Mouse (Mus musculus) lung, embryonic 16.5 days (tissue): ENCODE data around the gene Mmgt2. TPM values are rescaled to one million over a fixed set of nuclear protein-coding genes. Genes with fewer than 3 reads are reported as not detected.

Experiments used
- ATAC-seq: fragments of 200-750 bp; cut with Nextera tagmentation; 2 replicates; pipeline ENCODE4 v1.8.0; 2017; ENCODE audit warnings: low read depth, mild to moderate bottlenecking, moderate library complexity
- H3K27ac ChIP-seq: fragments of 300-500 bp; sonication (generic); 2 replicates; pipeline ENCODE4 v1.5.1; 2014; ENCODE audit warnings: mild to moderate bottlenecking, control low read depth, low read length
- H3K27me3 ChIP-seq: fragments of 300-500 bp; sonication (generic); 2 replicates; pipeline ENCODE4 v1.6.1; 2014; ENCODE audit warnings: low read depth, low read length, mixed read lengths; ENCODE audit not compliant: control insufficient read depth, insufficient read depth
- H3K36me3 ChIP-seq: fragments of 300-500 bp; sonication (generic); 2 replicates; pipeline ENCODE4 v1.6.1; 2014; ENCODE audit warnings: low read length; ENCODE audit not compliant: control insufficient read depth, insufficient read depth
- H3K4me1 ChIP-seq: fragments of 300-500 bp; sonication (generic); replicated peaks from 2 replicates; pipeline ENCODE4 v1.6.1; 2014; ENCODE audit warnings: low read length, mixed read lengths; ENCODE audit not compliant: control insufficient read depth, insufficient read depth
- H3K4me2 ChIP-seq: fragments of 300-500 bp; sonication (generic); 2 replicates; pipeline ENCODE4 v1.6.1; 2014; ENCODE audit warnings: low read depth, low read length, control low read depth
- H3K4me3 ChIP-seq: fragments of 300-500 bp; sonication (generic); 2 replicates; pipeline ENCODE4 v1.5.1; 2014; ENCODE audit warnings: mild to moderate bottlenecking, low read length, control low read depth
- H3K9ac ChIP-seq: fragments of 300-500 bp; sonication (generic); 2 replicates; pipeline ENCODE4 v1.6.1; 2014; ENCODE audit warnings: low read length, control low read depth
- H3K9me3 ChIP-seq: fragments of 300-500 bp; sonication (generic); 2 replicates; pipeline ENCODE4 v1.6.1; 2016; ENCODE audit warnings: low read length; ENCODE audit not compliant: control insufficient read depth
- WGBS: fragments of 180-500 bp; shearing (Covaris S2); extraction: QIAGEN DNeasy Blood & Tissue Kit; methylation state at CpG from one replicate; pipeline ENCODE4 v1.1.7; 2014; 5-methylcytosine and 5-hydroxymethylcytosine counted together
- polyA plus RNA-seq: library from polyadenylated mRNA; unstranded; fragments of >200 nt; fragmentation: Nextera tagmentation; extraction: Ambion mirVana; gene quantifications from 2 replicates; pipeline ENCODE4 v1.2.1, GENCODE M21; 2015

Gene Mmgt2
- polyA plus RNA-seq, 1 experiment from 2014 or later = 38.1 TPM

GRCm38 (mm10) chr11:62615456-62615855, 33.0 kb upstream of the Mmgt2 start:
- no peak overlapping the region for H3K4me2 ChIP-seq
- H3K27ac ChIP-seq = no peak overlapping the region
- no peaks in the 10 kb centered on the region for H3K9me3 ChIP-seq
- ATAC-seq = no peak
- no peak overlapping the region for H3K9ac ChIP-seq
- H3K4me3 ChIP-seq = no peak overlapping the region
- peaks cover 8% of the 10 kb centered on the region; the same call in 1 of the 2 replicates for H3K4me1 ChIP-seq
- WGBS = 89% methylated on average over 4 of the region's 4 CpGs
- H3K27me3 ChIP-seq = no peaks in the 10 kb centered on the region
- peaks cover 4% of the 10 kb centered on the region for H3K36me3 ChIP-seq

GRCm38 (mm10) chr11:62621079-62621478, 27.4 kb upstream of the Mmgt2 start:
- Histone ChIP-seq H3K36me3 (peaks cover 4% of the 10 kb centered on the region), H3K4me1 (peaks cover 15% of the 10 kb centered on the region), H3K4me3 (no peak overlapping the region), H3K27me3 (no peaks in the 10 kb centered on the region), H3K9ac (no peak overlapping the region), H3K9me3 (no peaks in the 10 kb centered on the region), H3K4me2 (no peak overlapping the region), H3K27ac (no peak overlapping the region)
- no peak for ATAC-seq
- WGBS = 89% methylated on average over 8 of the region's 8 CpGs

DNA sequence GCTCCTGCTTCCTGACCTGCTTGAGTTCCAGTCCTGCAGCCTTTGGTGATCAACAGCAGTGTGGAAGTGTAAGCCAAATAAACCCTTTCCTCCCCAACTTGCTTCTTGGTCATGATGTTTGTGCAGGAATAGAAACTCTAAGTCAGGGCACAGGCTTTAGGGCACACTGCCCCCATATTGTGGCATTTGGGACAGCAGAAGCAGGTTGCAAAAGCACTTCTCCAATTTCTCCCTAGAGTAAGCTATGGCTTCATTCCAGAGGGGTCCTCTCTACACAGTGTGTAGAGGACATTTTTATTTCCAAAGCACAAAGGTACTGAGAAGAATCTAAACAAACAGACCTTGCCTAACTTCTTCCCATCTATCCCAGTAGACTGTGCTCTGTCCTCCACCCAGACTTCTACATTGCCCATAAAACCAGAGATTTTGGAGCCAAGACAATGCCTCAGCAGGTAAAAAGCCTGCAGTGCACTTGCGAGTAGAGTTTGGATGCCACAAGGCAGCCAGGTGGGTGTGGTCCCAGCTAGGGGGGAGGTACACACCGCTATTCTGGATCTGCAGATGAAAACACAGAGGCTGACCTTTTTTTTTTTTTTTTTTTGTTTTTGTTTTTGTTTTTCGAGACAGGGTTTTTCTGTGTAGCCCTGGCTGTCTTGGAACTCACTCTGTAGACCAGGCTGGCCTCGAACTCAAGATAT, 26.7 kb upstream of the Mmgt2 start:
- Histone ChIP-seq H3K9ac (no peak overlapping the region), H3K36me3 (peaks cover 3% of the 10 kb centered on the region), H3K27me3 (no peaks in the 10 kb centered on the region), H3K27ac (no peak overlapping the region), H3K9me3 (no peaks in the 10 kb centered on the region), H3K4me1 (peaks cover 15% of the 10 kb centered on the region), H3K4me2 (no peak overlapping the region), H3K4me3 (no peak overlapping the region)
- ATAC-seq = no peak
- WGBS = 82% methylated on average over 4 of the region's 4 CpGs

DNA sequence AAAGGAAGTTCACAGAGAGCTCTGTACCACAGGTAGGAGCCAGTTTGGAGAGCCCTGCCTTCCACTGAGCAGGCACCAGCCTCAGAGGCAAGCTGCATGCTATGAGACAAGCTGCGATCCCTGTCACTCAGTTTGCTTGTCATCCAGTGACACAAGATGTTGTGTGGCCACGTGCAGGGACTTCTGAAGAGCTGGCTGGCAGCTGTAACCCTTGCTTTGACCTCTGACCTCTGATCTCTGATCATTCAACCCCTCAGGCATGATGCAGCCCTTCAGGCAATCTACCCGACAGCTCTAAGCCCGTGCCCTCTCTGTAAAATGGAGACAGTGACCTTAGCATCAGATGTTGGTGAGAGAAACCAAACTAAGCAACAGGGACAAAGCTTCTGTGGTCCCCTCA, 25.6 kb upstream of the Mmgt2 start:
- Histone ChIP-seq H3K27me3 (no peaks in the 10 kb centered on the region), H3K9ac (no peak overlapping the region), H3K4me2 (no peak overlapping the region), H3K27ac (no peak overlapping the region), H3K36me3 (no peaks in the 10 kb centered on the region), H3K4me1 (peaks cover 15% of the 10 kb centered on the region), H3K9me3 (no peaks in the 10 kb centered on the region), H3K4me3 (no peak overlapping the region)
- no peak for ATAC-seq
- WGBS = 59% methylated on average over 4 of the region's 4 CpGs

DNA sequence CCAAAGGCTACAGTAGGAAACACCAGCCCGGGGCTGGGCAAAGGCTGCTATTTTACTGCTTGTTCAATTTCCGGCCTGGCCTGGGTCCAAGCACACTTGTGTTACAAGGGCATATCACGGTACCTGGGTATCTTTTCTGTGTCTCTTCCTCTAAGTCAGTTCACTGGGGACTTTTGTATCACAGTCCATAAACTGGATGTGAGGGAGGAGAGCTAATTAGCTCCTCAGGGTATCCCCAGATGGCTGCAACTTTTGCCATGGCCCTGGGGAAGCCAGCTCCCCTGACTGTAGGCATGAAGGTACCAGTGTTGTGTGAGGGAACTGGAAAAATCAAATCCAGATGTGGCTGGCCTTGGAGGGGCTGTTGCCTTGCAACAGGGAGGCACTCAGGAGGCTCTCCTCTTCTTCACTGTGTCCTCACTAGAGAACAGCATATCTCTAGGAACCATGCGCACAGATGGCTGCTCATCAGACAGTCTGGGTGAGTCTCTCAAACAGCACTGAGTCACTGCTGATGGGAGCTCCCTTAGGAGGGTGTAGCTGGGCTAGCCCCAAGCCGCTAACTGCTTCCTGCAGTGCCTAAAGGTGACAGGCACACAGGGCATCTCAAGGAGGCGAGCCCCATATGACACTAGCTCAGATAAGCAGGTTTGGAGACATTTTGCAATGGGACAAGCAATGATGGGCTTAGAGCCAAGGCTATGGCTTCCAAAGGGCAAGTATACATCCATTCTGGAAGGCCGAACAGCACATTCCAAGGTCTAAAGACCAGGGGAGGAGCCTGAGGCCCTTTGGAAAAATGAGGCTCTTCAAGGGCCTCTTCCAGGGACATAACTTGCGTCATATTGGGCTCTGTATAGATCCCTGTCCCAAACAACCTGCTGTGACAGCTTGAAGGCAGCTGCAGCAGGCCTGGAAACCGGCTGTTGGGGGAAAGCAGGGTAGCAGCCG, 23.8 kb upstream of the Mmgt2 start:
- Histone ChIP-seq H3K4me2 (no peak overlapping the region), H3K27me3 (no peaks in the 10 kb centered on the region), H3K4me3 (no peak overlapping the region), H3K4me1 (peaks cover 21% of the 10 kb centered on the region), H3K36me3 (no peaks in the 10 kb centered on the region), H3K27ac (peak overlapping the region; percentile 51), H3K9me3 (no peaks in the 10 kb centered on the region), H3K9ac (no peak overlapping the region)
- peak; percentile 87 for ATAC-seq
- 36% methylated on average over 10 of the region's 10 CpGs for WGBS

- Histone ChIP-seq H3K9ac (no peak overlapping the region), H3K4me2 (no peak overlapping the region)
Observed at GRCm38 (mm10) chr11:62629352-62630224, 18.9 kb upstream of the Mmgt2 start.

GRCm38 (mm10) chr11:62630225-62630821, 18.1 kb upstream of the Mmgt2 start:
- Histone ChIP-seq H3K27me3 (no peaks in the 10 kb centered on the region), H3K4me3 (no peak overlapping the region), H3K4me1 (peaks cover 14% of the 10 kb centered on the region), H3K9me3 (no peaks in the 10 kb centered on the region), H3K9ac (no peak overlapping the region), H3K27ac (no peak overlapping the region), H3K4me2 (no peak overlapping the region), H3K36me3 (no peaks in the 10 kb centered on the region)
- ATAC-seq = peak; percentile 18; the same call in 1 of the 2 replicates
- WGBS = 5% methylated on average over 11 of the region's 11 CpGs

More at GRCm38 (mm10) chr11:62629352-62630224, 18.9 kb upstream of the Mmgt2 start:
- WGBS = 7% methylated on average over 9 of the region's 9 CpGs
- no peak for ATAC-seq
- no peaks in the 10 kb centered on the region for H3K9me3 ChIP-seq
- peaks cover 21% of the 10 kb centered on the region for H3K4me1 ChIP-seq
- H3K27me3 ChIP-seq = no peaks in the 10 kb centered on the region
- H3K27ac ChIP-seq = no peak overlapping the region
- H3K4me3 ChIP-seq = no peak overlapping the region
- H3K36me3 ChIP-seq = no peaks in the 10 kb centered on the region

DNA sequence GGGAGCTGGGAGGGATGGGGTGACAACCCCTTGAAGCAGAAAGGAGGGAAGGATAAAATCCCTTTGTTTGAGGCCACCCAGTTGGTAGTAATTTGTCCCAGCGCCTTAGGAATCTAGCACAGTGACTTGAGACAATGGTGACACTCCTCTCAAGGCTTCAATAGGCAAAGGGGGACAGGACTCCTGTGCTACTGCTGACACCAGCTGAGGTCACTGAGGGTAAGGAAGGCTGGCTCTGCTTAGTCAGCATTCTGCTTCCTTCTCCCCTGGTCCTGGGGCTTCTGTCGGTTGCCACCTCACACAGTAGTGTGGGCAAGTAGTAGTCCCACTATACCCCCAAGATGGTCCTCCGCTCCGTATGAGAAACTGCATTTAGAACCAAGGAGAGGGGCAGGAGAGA, 17.3 kb upstream of the Mmgt2 start:
- Histone ChIP-seq H3K4me1 (peaks cover 14% of the 10 kb centered on the region), H3K27ac (no peak overlapping the region), H3K9me3 (no peaks in the 10 kb centered on the region), H3K36me3 (no peaks in the 10 kb centered on the region), H3K9ac (no peak overlapping the region), H3K4me3 (no peak overlapping the region), H3K27me3 (no peaks in the 10 kb centered on the region), H3K4me2 (no peak overlapping the region)
- WGBS = 63% methylated on average over 4 of the region's 4 CpGs
- no peak for ATAC-seq
